Comparison of ENCODE assay signal across 20 mouse cellular contexts in the genomic region with DNA sequence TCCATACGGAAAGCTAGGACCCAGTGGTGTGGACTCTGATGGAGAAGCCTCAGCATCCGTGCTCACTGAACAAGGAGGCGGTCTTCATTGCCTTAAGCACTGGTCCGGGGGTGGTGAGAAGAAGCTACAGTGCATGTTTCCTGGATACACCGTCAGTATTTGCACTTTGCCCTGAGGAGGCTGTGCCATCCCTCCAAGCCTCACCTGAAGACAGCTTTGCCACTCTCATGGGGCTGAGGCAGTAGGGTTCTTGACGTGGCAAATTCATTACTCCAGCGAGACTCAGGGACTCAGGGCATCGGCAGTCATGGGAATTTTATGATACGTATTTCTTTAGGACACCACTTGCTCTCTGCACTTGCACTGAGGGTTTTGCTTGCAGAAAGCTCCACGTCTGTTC.
"Had no signal": no experiment of that assay in that cellular context is flagged by ENCODE, and none has a peak within 500 bp of the region (broad histone marks: within the 10 kb centered on the region; RNA-seq: fewer than 3 reads in every experiment).

No protein-coding gene starts in this region.

- H3K27ac ChIP-seq: heart, embryonic 10.5 days; hindbrain, embryonic 14.5 days; layer of hippocampus, adult 2 months; left cerebral cortex, adult 2 months; limb, embryonic 13.5 days; limb, embryonic 15.5 days; liver, embryonic 12.5 days; liver, embryonic 14.5 days had no signal

- ATAC-seq: hindbrain, embryonic 16.5 days; inflammation-experienced regulatory T-cells, adult 6 months; liver, embryonic 12.5 days had no signal

- H3K27me3 ChIP-seq: heart, embryonic 12.5 days; limb, embryonic 13.5 days; limb, embryonic 15.5 days; liver, embryonic 12.5 days had no signal

- H3K4me3 ChIP-seq: heart, embryonic 10.5 days; heart, embryonic 12.5 days; layer of hippocampus, adult 2 months; left cerebral cortex, adult 2 months; limb, embryonic 13.5 days; limb, embryonic 15.5 days; liver, embryonic 12.5 days had no signal

- DNase-seq: gastrocnemius, postnatal 14 days; gastrocnemius, postnatal 36 days; heart, adult 18-20 months; heart, postnatal 10 days; kidney, adult 18-20 months; kidney, adult 8-10 months; kidney, postnatal 10 days; kidney, postnatal 25 days; kidney, postnatal 4 days had no signal

- H3K9me3 ChIP-seq: heart, embryonic 10.5 days; heart, embryonic 12.5 days; limb, embryonic 13.5 days; limb, embryonic 15.5 days; liver, embryonic 12.5 days had no signal

- H3K4me1 ChIP-seq: heart, embryonic 10.5 days; heart, embryonic 12.5 days; limb, embryonic 13.5 days; limb, embryonic 15.5 days had no signal

- H3K9ac ChIP-seq: heart, embryonic 12.5 days; hindbrain, embryonic 14.5 days; limb, embryonic 13.5 days; limb, embryonic 15.5 days; liver, embryonic 12.5 days; liver, embryonic 14.5 days had no signal

- H3K4me2 ChIP-seq: heart, embryonic 12.5 days; hindbrain, embryonic 14.5 days; limb, embryonic 13.5 days; limb, embryonic 15.5 days; liver, embryonic 12.5 days had no signal
